Mouse (Mus musculus) heart, embryonic 16.5 days (tissue): ENCODE measurements around the gene Ggt6. TPM values are rescaled to one million over a fixed set of nuclear protein-coding genes. Genes with fewer than 3 reads are reported as not detected.
A peak's percentile ranks its signal among the peaks of the same experiment; 100 is the strongest.

Experiments
- ATAC-seq: fragments of 200-750 bp; cut with Nextera tagmentation; replicated peaks from 2 replicates; pipeline ENCODE4 v1.8.0; 2017; ENCODE audit warnings: moderate number of reproducible peaks; ENCODE audit not compliant: insufficient read depth, low FRiP score; ENCODE audit errors: extremely low read depth
- H3K27ac ChIP-seq: fragments of 300-500 bp; sonication (generic); 2 replicates; pipeline ENCODE4 v1.5.1; 2014; ENCODE audit warnings: mild to moderate bottlenecking, low read length, control low read depth, moderate library complexity
- H3K27me3 ChIP-seq: fragments of 300-500 bp; sonication (generic); 2 replicates; pipeline ENCODE4 v1.6.1; 2014; ENCODE audit warnings: low read length, mixed read lengths; ENCODE audit not compliant: control insufficient read depth, insufficient read depth
- H3K36me3 ChIP-seq: fragments of 300-500 bp; sonication (generic); 2 replicates; pipeline ENCODE4 v1.6.1; 2014; ENCODE audit not compliant: control insufficient read depth, insufficient read depth
- H3K4me1 ChIP-seq: fragments of 300-500 bp; sonication (generic); 2 replicates; pipeline ENCODE4 v1.6.1; 2014; ENCODE audit warnings: low read length, mixed read lengths; ENCODE audit not compliant: control insufficient read depth, insufficient read depth
- H3K4me2 ChIP-seq: fragments of 300-500 bp; sonication (generic); 2 replicates; pipeline ENCODE4 v1.6.1; 2014; ENCODE audit warnings: low read depth, mild to moderate bottlenecking, control low read depth, low read length
- H3K4me3 ChIP-seq: fragments of 300-500 bp; sonication (generic); 2 replicates; pipeline ENCODE4 v1.5.1; 2014; ENCODE audit warnings: mild to moderate bottlenecking, control low read depth, low read length
- H3K9ac ChIP-seq: fragments of 300-500 bp; sonication (generic); 2 replicates; pipeline ENCODE4 v1.6.1; 2014; ENCODE audit warnings: low read length, control low read depth
- H3K9me3 ChIP-seq: fragments of 300-500 bp; sonication (generic); replicated peaks from 2 replicates; pipeline ENCODE4 v1.6.1; 2016; ENCODE audit warnings: low read length; ENCODE audit not compliant: control insufficient read depth
- WGBS: fragments of 180-500 bp; shearing (Covaris S2); extraction: QIAGEN DNeasy Blood & Tissue Kit; methylation state at CpG from one replicate; pipeline ENCODE4 v1.1.7; 2014; 5-methylcytosine and 5-hydroxymethylcytosine counted together
- polyA plus RNA-seq: library from polyadenylated mRNA; unstranded; fragments of >200 nt; fragmentation: Nextera tagmentation; extraction: Ambion mirVana; gene quantifications from 2 replicates; pipeline ENCODE4 v1.2.1, GENCODE M21; 2015

Ggt6 gene
- polyA plus RNA-seq, 1 experiment from 2014 or later = 0.17 TPM

DNA sequence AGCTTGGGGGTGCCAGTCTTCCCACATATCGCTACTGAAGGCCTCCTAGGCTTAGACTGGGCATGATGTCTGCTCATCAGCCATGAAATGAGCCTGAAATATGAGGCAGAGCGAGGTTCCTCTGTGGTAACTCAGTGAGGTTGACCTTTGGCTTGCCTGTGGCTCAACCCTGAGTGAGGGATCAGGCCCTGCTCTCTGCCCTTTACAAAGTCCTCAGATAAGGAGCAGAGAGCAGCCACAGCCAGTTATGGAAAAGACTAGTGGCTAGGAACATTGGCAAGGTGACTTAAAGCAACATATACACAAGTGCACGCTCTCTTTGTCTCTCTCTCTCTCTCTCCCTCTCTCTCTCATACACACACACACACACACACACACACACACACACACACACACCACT, 39.6 kb downstream of the Ggt6 start:
- H3K4me1 ChIP-seq = peaks cover 8% of the 10 kb centered on the region

DNA sequence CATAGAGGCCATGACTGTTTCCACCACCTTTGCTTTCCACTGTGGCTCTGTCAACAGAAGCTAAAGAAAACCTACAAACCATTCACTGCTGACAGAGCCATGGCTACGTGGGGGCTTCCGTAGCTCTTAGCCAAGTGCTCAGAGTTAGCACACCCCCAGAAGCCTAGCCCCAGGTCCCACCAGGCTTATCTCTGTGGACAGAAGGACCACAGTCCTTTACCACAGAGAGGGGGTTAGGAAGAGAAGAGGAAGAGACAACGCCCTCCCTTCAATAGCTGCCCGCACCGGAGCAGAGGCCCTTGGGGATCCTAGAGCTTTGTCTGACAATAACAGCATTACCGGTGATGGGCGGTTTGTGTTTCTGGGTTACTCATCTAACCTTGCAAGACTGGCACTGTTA, 40.1 kb downstream of the Ggt6 start:
- Histone ChIP-seq H3K36me3 (no peaks in the 10 kb centered on the region), H3K4me2 (no peak overlapping the region), H3K4me3 (no peak overlapping the region), H3K4me1 (peaks cover 6% of the 10 kb centered on the region), H3K27ac (no peak overlapping the region), H3K27me3 (no peaks in the 10 kb centered on the region), H3K9me3 (no peaks in the 10 kb centered on the region), H3K9ac (no peak overlapping the region)
- peak; percentile 29 for ATAC-seq
- WGBS = 64% methylated on average over 7 of the region's 7 CpGs

More for the DNA sequence above, 39.6 kb downstream of the Ggt6 start:
- H3K9ac ChIP-seq = no peak overlapping the region
- ATAC-seq = no peak
- H3K9me3 ChIP-seq = no peaks in the 10 kb centered on the region
- no peak overlapping the region for H3K4me3 ChIP-seq
- WGBS = 74% methylated on average over 3 of the region's 3 CpGs
- H3K4me2 ChIP-seq = no peak overlapping the region
- H3K27ac ChIP-seq = no peak overlapping the region
- no peaks in the 10 kb centered on the region for H3K36me3 ChIP-seq
- H3K27me3 ChIP-seq = no peaks in the 10 kb centered on the region

DNA sequence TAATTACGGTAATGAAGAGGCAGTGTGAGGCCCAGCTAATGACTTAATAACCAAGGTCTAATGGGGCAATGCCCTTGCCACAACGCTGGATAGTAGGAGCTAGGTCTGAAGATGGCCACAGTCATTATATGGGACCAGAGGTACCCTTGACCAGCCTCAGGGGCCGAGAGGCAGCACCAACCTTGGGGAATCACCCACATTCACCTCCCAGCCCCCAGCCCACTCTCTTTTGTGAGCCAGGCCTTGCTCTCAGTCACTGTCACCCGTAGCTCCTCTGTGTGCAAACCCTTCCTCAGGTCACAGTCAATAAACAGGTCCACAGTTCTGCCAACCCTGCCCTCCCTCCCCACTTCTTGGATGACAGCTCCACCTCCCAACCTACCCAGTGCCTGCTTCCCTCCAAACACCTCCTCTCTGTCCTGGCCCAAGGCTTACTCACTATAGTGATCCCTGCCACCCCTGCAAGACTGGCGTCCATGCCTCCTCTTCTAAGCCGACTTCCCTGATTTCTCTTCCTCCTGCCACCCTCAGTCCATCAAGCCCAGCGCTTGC, 40.8 kb downstream of the Ggt6 start:
- H3K4me2 ChIP-seq = no peak overlapping the region

DNA sequence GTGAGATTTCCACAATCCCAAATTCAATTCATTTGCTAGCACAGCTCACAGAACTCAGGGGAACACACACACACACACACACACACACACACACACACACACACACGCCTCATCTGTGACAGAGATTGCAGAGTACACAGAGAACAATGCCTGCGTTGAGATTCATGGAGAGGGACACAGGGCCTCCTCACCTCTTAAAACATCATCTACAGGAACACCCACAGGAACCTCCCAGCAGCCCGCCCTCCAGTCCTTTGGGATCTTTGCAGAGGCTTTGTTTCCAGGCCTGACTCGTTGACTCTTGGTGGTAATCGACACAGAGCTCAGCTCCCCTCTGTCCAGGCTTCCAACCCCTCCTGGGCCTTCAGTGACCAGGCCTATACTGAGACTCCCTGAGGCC, 41.9 kb downstream of the Ggt6 start:
- ATAC-seq = no peak
- H3K4me3 ChIP-seq = no peak overlapping the region
- WGBS = 37% methylated on average over 5 of the region's 5 CpGs
- H3K4me2 ChIP-seq = no peak overlapping the region
- H3K27me3 ChIP-seq = no peaks in the 10 kb centered on the region
- peaks cover 11% of the 10 kb centered on the region for H3K4me1 ChIP-seq
- peak overlapping the region; percentile 61 for H3K27ac ChIP-seq
- H3K9me3 ChIP-seq = no peaks in the 10 kb centered on the region
- no peaks in the 10 kb centered on the region for H3K36me3 ChIP-seq
- no peak overlapping the region for H3K9ac ChIP-seq

More for the DNA sequence above, 40.8 kb downstream of the Ggt6 start:
- Histone ChIP-seq H3K36me3 (no peaks in the 10 kb centered on the region), H3K27me3 (no peaks in the 10 kb centered on the region), H3K9ac (no peak overlapping the region), H3K4me1 (peaks cover 6% of the 10 kb centered on the region), H3K9me3 (no peaks in the 10 kb centered on the region), H3K4me3 (no peak overlapping the region), H3K27ac (no peak overlapping the region)
- WGBS = 78% methylated on average over 7 of the region's 7 CpGs
- ATAC-seq = no peak

GRCm38 (mm10) chr11:72477653-72478052, 42.3 kb downstream of the Ggt6 start:
- Histone ChIP-seq H3K4me1 (peaks cover 13% of the 10 kb centered on the region), H3K36me3 (no peaks in the 10 kb centered on the region), H3K9ac (no peak overlapping the region), H3K9me3 (no peaks in the 10 kb centered on the region), H3K27me3 (no peaks in the 10 kb centered on the region), H3K4me2 (no peak overlapping the region), H3K4me3 (no peak overlapping the region), H3K27ac (peak overlapping the region; percentile 61)
- WGBS = 85% methylated on average over 1 of the region's 1 CpGs
- ATAC-seq = no peak

DNA sequence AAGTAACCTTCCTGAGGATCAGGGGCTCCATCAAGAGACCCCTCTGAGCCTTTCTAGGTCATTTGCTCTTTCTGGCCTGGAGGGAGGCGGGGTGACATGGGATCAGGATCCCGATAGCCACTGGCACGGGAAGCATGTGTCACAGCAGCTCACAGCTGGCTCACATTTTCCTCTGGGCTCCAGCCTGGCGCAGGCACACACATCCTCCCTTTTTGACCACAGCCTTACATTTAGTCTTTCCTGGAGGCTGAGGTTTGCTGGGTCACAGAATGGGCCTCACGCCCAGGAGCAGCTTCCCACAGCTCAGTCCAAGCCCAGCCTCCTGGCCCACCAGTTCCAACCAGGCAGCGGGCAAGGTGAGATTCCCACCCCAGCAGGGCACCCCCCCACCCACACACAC, 42.9 kb downstream of the Ggt6 start:
- no peak for ATAC-seq
- WGBS = 46% methylated on average over 6 of the region's 6 CpGs
- H3K4me3 ChIP-seq = no peak overlapping the region
- H3K9ac ChIP-seq = no peak overlapping the region
- no peaks in the 10 kb centered on the region for H3K27me3 ChIP-seq
- H3K27ac ChIP-seq = peak overlapping the region; percentile 61
- H3K4me2 ChIP-seq = no peak overlapping the region
- no peaks in the 10 kb centered on the region for H3K9me3 ChIP-seq
- no peaks in the 10 kb centered on the region for H3K36me3 ChIP-seq
- H3K4me1 ChIP-seq = peaks cover 13% of the 10 kb centered on the region

DNA sequence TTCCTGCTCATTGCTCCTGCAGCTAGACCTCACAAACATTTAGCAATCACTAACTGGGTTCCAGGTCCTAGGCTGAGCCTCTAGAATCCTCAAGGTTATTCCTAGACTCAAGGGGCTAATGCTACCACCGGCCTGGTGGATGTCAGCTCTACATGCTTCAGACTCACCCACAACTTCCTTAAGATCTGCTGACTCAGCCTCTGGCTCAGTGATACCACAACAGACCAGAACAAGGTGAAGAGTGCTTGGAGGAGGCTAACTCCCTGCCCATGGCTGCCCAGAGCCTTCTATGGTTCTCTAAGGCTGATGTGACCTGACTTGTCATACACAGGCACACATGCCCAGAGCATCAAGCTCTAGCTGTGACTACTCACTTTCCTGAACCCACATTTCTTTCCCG, 44.2 kb downstream of the Ggt6 start:
- 56% methylated on average over 2 of the region's 2 CpGs for WGBS

DNA sequence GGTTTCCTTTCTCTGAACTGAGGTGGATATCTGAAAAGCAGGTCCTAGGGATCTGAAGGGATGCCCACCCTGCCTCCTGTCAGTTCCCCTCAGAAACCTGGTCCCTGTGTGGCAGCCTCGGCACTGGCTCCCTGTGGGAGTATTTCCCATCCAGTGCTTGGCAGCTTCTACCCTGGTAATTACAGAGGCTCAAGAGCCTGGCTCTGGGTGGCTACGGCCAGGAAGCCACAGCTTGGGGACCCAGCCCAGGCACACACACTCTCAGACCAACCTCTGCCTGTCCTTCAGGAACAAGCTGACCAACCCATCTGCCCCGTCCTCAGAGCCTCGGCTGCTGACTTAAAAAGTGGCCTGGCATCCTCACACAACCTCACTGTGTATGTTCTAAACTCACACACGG, 46.0 kb downstream of the Ggt6 start:
- no peak overlapping the region for H3K27ac ChIP-seq
- no peak for ATAC-seq
- 0 out of 2 replicates have a peak, but pooled peaks cover 3% of the 10 kb centered on the region for H3K27me3 ChIP-seq
- no peak overlapping the region for H3K9ac ChIP-seq
- 75% methylated on average over 5 of the region's 5 CpGs for WGBS
- H3K36me3 ChIP-seq = no peaks in the 10 kb centered on the region
- H3K4me3 ChIP-seq = no peak overlapping the region
- no peak overlapping the region for H3K4me2 ChIP-seq
- peaks cover 13% of the 10 kb centered on the region for H3K4me1 ChIP-seq
- no peaks in the 10 kb centered on the region for H3K9me3 ChIP-seq

More for the DNA sequence above, 44.2 kb downstream of the Ggt6 start:
- H3K4me1 ChIP-seq = peaks cover 13% of the 10 kb centered on the region
- no peaks in the 10 kb centered on the region for H3K36me3 ChIP-seq
- no peak overlapping the region for H3K9ac ChIP-seq
- no peak overlapping the region for H3K4me3 ChIP-seq
- no peak overlapping the region for H3K27ac ChIP-seq
- ATAC-seq = no peak
- H3K4me2 ChIP-seq = no peak overlapping the region
- no peaks in the 10 kb centered on the region for H3K9me3 ChIP-seq
- no peaks in the 10 kb centered on the region for H3K27me3 ChIP-seq

DNA sequence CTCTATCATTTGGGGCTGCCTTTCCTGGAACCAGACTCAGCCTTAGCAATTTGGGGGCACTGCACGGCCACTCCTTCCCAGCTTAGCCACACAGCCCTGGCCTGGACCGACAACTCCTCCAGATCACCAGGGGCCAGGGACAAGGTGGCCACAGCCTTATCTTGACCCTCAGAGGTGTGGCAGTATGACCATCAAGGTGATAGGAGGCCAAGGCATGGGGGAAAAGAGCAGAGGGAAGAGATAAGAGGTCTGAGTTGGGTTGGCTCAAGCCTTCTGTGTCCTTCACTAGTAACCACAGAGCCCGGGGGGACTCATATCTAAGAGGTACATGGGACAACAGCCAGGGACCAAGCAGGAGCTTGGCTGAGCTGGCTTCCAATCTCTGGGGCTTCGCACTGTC, 46.6 kb downstream of the Ggt6 start:
- H3K4me3 ChIP-seq = no peak overlapping the region
- no peak for ATAC-seq
- no peak overlapping the region for H3K27ac ChIP-seq
- no peaks in the 10 kb centered on the region for H3K36me3 ChIP-seq
- H3K9me3 ChIP-seq = no peaks in the 10 kb centered on the region
- WGBS = 41% methylated on average over 4 of the region's 4 CpGs
- H3K9ac ChIP-seq = no peak overlapping the region
- 0 out of 2 replicates have a peak, but pooled peaks cover 3% of the 10 kb centered on the region for H3K27me3 ChIP-seq
- H3K4me2 ChIP-seq = no peak overlapping the region
- H3K4me1 ChIP-seq = peaks cover 13% of the 10 kb centered on the region
